8 mouse cellular contexts compared by ENCODE assay signal in genomic region chr4:155066834-155067522, GRCm38 (mm10). TPM values are rescaled to one million over a fixed set of nuclear protein-coding genes. Genes with fewer than 3 reads are reported as not detected.
A peak's percentile ranks its signal among the peaks of the same experiment; 100 is the strongest.
DNase-seq lines count a peak whose midpoint lies in the region; ATAC-seq lines count a peak whose summit lies in the region.

Gene Pex10 (plus strand): TSS chr4:155067016.

- H3K27ac ChIP-seq in hindbrain, embryonic 11.5 days (ENCODE audit: low read depth, low read length) = peak within 1 kb of the TSS; percentile 25; the same call in 1 of the 2 replicates

- H3K27me3 ChIP-seq in hindbrain, embryonic 11.5 days (ENCODE audit: control insufficient read depth, insufficient read depth, low read length) = no peaks in the 10 kb centered on the region

- peak within 1 kb of the TSS; percentile 59 for H3K4me3 ChIP-seq in hindbrain, embryonic 11.5 days (ENCODE audit: low read depth, low read length)

- H3K36me3 ChIP-seq in hindbrain, embryonic 11.5 days (ENCODE audit: control insufficient read depth, insufficient read depth, low read length) = peaks cover 10% of the 10 kb centered on the region

- H3K9me3 ChIP-seq in hindbrain, embryonic 11.5 days (ENCODE audit: control insufficient read depth, low read length) = no peaks in the 10 kb centered on the region

- ATAC-seq in hindbrain, embryonic 11.5 days (ENCODE audit: low FRiP score) = peak; percentile 91

- WGBS in hindbrain, embryonic 11.5 days = under 1% methylated on average over 48 of the region's 48 CpGs

- H3K4me1 ChIP-seq in hindbrain, embryonic 11.5 days (replicated peaks; ENCODE audit: control insufficient read depth, insufficient read depth, low read length) = no peaks in the 10 kb centered on the region; the same call in 1 of the 2 replicates

- DNase-seq in Muller cell, postnatal 12 days (ENCODE audit: inconsistent ontology term) = peak; percentile 98
- DNase-seq in cerebellum, adult 9-11 months = peak; percentile 97
- DNase-seq in frontal cortex, adult 2 months (ENCODE audit: extremely low spot score in 1 of 2, low spot score in 1 of 2) = peak; percentile 91 to 98
- peak; percentile 99 for DNase-seq in hindbrain, embryonic 11.5 days (ENCODE audit: low spot score)
- DNase-seq in layer of hippocampus, postnatal 10 days (ENCODE audit: low spot score in 2 of 2) = peak; percentile 96 to 97
- peak; percentile 97 for DNase-seq in lung, postnatal 10 days
- DNase-seq in ovary, postnatal 36 days (ENCODE audit: low spot score) = peak; percentile 98
- DNase-seq in thymus, postnatal 25 days = peak; percentile 99

- peak within 1 kb of the TSS; percentile 80 for H3K9ac ChIP-seq in hindbrain, embryonic 11.5 days (ENCODE audit: low read depth, low read length)

- peak within 1 kb of the TSS; percentile 61 for H3K4me2 ChIP-seq in hindbrain, embryonic 11.5 days (replicated peaks; ENCODE audit: low read depth, low read length)

RNA-seq across cellular contexts. Expression of gene Pex10, which starts in this region (rescaled TPM):
- 16.7 and 21.1 TPM in 2 replicates for polyA plus RNA-seq in frontal cortex, adult 2 months (2012; rRNA removed)
- polyA plus RNA-seq in hindbrain, embryonic 11.5 days (2014; fragmentation: Nextera tagmentation; extraction: Ambion mirVana) = 5.6 and 7.8 TPM in 2 replicates
- total RNA-seq in layer of hippocampus, postnatal 10 days (2021) = 10 to 100 TPM; 20.3 to 23.0 TPM

Comparison
In these comparisons a context has a peak if more than half of its experiments do, and no peak if none do; other contexts are left out.
1. Peak in every context shown above with its lines: DNase-seq, ATAC-seq, H3K4me3 ChIP-seq and H3K27ac ChIP-seq.